15 mouse cellular contexts compared by ENCODE assay signal in genomic region chr6:31599863-31600262, GRCm38 (mm10). TPM values are rescaled to one million over a fixed set of nuclear protein-coding genes. Genes with fewer than 3 reads are reported as not detected.
DNase-seq lines count a peak whose midpoint lies in the region; ATAC-seq lines count a peak whose summit lies in the region.
"Had no signal": no experiment of that assay in that cellular context is flagged by ENCODE, and none has a peak within 500 bp of the region (broad histone marks: within the 10 kb centered on the region; RNA-seq: fewer than 3 reads in every experiment).

No protein-coding gene starts in this region.

- no peaks in the 10 kb centered on the region for H3K36me3 ChIP-seq in forebrain, embryonic 13.5 days (ENCODE audit: poor library complexity, severe bottlenecking)
- no peaks in the 10 kb centered on the region for H3K36me3 ChIP-seq in forebrain, embryonic 11.5 days (ENCODE audit: control insufficient read depth, insufficient read depth, low read length)
- H3K36me3 ChIP-seq in kidney, embryonic 14.5 days (ENCODE audit: control insufficient read depth, insufficient read depth, low read length) = no peaks in the 10 kb centered on the region
- no peaks in the 10 kb centered on the region for H3K36me3 ChIP-seq in midbrain, embryonic 13.5 days
- H3K36me3 ChIP-seq in midbrain, embryonic 15.5 days (replicated peaks) = no peaks in the 10 kb centered on the region
- H3K36me3 ChIP-seq in neural tube, embryonic 15.5 days = no peaks in the 10 kb centered on the region
- H3K36me3 ChIP-seq: midbrain, embryonic 12.5 days had no signal

- WGBS in forebrain, embryonic 13.5 days = 31% methylated on average over 3 of the region's 3 CpGs
- 40% methylated on average over 3 of the region's 3 CpGs for WGBS in forebrain, embryonic 11.5 days
- WGBS in kidney, embryonic 14.5 days = 20% methylated on average over 3 of the region's 3 CpGs
- WGBS in midbrain, embryonic 13.5 days = 30% methylated on average over 3 of the region's 3 CpGs
- WGBS in midbrain, embryonic 15.5 days = 29% methylated on average over 3 of the region's 3 CpGs
- WGBS in neural tube, embryonic 15.5 days = 14% methylated on average over 3 of the region's 3 CpGs

- no peak overlapping the region for H3K4me3 ChIP-seq in forebrain, embryonic 13.5 days
- no peak overlapping the region for H3K4me3 ChIP-seq in forebrain, embryonic 11.5 days (ENCODE audit: low read depth, low read length)
- no peak overlapping the region for H3K4me3 ChIP-seq in kidney, embryonic 14.5 days (ENCODE audit: low read length)
- no peak overlapping the region for H3K4me3 ChIP-seq in midbrain, embryonic 13.5 days (replicated peaks)
- no peak overlapping the region for H3K4me3 ChIP-seq in midbrain, embryonic 15.5 days
- H3K4me3 ChIP-seq in neural tube, embryonic 15.5 days (replicated peaks) = no peak overlapping the region
- H3K4me3 ChIP-seq: midbrain, embryonic 12.5 days had no signal

- H3K4me1 ChIP-seq in forebrain, embryonic 13.5 days = peaks cover 54% of the 10 kb centered on the region
- H3K4me1 ChIP-seq in forebrain, embryonic 11.5 days (replicated peaks; ENCODE audit: control insufficient read depth, insufficient read depth, low read length) = peaks cover 28% of the 10 kb centered on the region
- H3K4me1 ChIP-seq in kidney, embryonic 14.5 days (ENCODE audit: control insufficient read depth, insufficient read depth, low read length) = peaks cover 27% of the 10 kb centered on the region
- peaks cover 41% of the 10 kb centered on the region for H3K4me1 ChIP-seq in midbrain, embryonic 13.5 days (replicated peaks)
- H3K4me1 ChIP-seq in midbrain, embryonic 15.5 days = peaks cover 15% of the 10 kb centered on the region
- H3K4me1 ChIP-seq in neural tube, embryonic 15.5 days = peaks cover 36% of the 10 kb centered on the region

- DNase-seq in forebrain, embryonic 11.5 days (ENCODE audit: low spot score) = no peak
- DNase-seq in kidney, postnatal 10 days = no peak
- DNase-seq in adrenal gland, postnatal 36 days = no peak
- DNase-seq: adrenal gland, adult 8-10 months; B cell, adult 2 months; cerebellum, postnatal 14 days; gastrocnemius, postnatal 10 days; liver, postnatal 0 days had no signal

- H3K27me3 ChIP-seq in forebrain, embryonic 13.5 days = no peaks in the 10 kb centered on the region
- no peaks in the 10 kb centered on the region for H3K27me3 ChIP-seq in forebrain, embryonic 11.5 days (ENCODE audit: control insufficient read depth, insufficient read depth, low read length)
- no peaks in the 10 kb centered on the region for H3K27me3 ChIP-seq in kidney, embryonic 14.5 days (ENCODE audit: control insufficient read depth, insufficient read depth, low read length)
- no peaks in the 10 kb centered on the region for H3K27me3 ChIP-seq in midbrain, embryonic 13.5 days
- H3K27me3 ChIP-seq in midbrain, embryonic 15.5 days (replicated peaks) = no peaks in the 10 kb centered on the region
- no peaks in the 10 kb centered on the region for H3K27me3 ChIP-seq in neural tube, embryonic 15.5 days (replicated peaks)
- H3K27me3 ChIP-seq: midbrain, embryonic 12.5 days had no signal

- no peaks in the 10 kb centered on the region for H3K9me3 ChIP-seq in forebrain, embryonic 13.5 days (replicated peaks)
- no peaks in the 10 kb centered on the region for H3K9me3 ChIP-seq in forebrain, embryonic 11.5 days (ENCODE audit: control insufficient read depth, low read length)
- H3K9me3 ChIP-seq in kidney, embryonic 14.5 days (ENCODE audit: control insufficient read depth, low read length) = no peaks in the 10 kb centered on the region
- no peaks in the 10 kb centered on the region for H3K9me3 ChIP-seq in midbrain, embryonic 13.5 days
- no peaks in the 10 kb centered on the region for H3K9me3 ChIP-seq in midbrain, embryonic 15.5 days
- H3K9me3 ChIP-seq in neural tube, embryonic 15.5 days (replicated peaks) = no peaks in the 10 kb centered on the region
- H3K9me3 ChIP-seq: midbrain, embryonic 12.5 days had no signal

- H3K4me2 ChIP-seq in forebrain, embryonic 13.5 days = no peak overlapping the region
- no peak overlapping the region for H3K4me2 ChIP-seq in forebrain, embryonic 11.5 days (ENCODE audit: low read depth, low read length, severe bottlenecking)
- no peak overlapping the region for H3K4me2 ChIP-seq in kidney, embryonic 14.5 days (replicated peaks; ENCODE audit: low read depth, low read length)
- no peak overlapping the region for H3K4me2 ChIP-seq in midbrain, embryonic 13.5 days (replicated peaks)
- no peak overlapping the region for H3K4me2 ChIP-seq in midbrain, embryonic 15.5 days
- no peak overlapping the region for H3K4me2 ChIP-seq in neural tube, embryonic 15.5 days
- H3K4me2 ChIP-seq: midbrain, embryonic 12.5 days had no signal

- no peak for ATAC-seq in forebrain, embryonic 13.5 days
- ATAC-seq in forebrain, embryonic 11.5 days (replicated peaks; ENCODE audit: low FRiP score) = no peak
- ATAC-seq in kidney, embryonic 14.5 days (ENCODE audit: low FRiP score, low TSS enrichment) = 0 out of 2 replicates have a peak, but pooled peaks have one; percentile 49
- ATAC-seq in midbrain, embryonic 13.5 days = no peak
- no peak for ATAC-seq in midbrain, embryonic 15.5 days (replicated peaks)
- ATAC-seq in neural tube, embryonic 15.5 days (ENCODE audit: low FRiP score) = peak; percentile 45; the same call in 1 of the 2 replicates
- ATAC-seq: inflammation-experienced regulatory T-cells, adult 6 months; liver, postnatal 0 days had no signal

- H3K27ac ChIP-seq in forebrain, embryonic 13.5 days = peak overlapping the region; percentile 72
- no peak overlapping the region for H3K27ac ChIP-seq in forebrain, embryonic 11.5 days (ENCODE audit: low read depth, low read length)
- 0 out of 2 replicates have a peak overlapping the region, but pooled peaks have one; percentile 14 for H3K27ac ChIP-seq in kidney, embryonic 14.5 days (ENCODE audit: low read depth, low read length)
- 0 out of 2 replicates have a peak overlapping the region, but pooled peaks have one; percentile 26 for H3K27ac ChIP-seq in midbrain, embryonic 13.5 days
- H3K27ac ChIP-seq in midbrain, embryonic 15.5 days = no peak overlapping the region
- peak overlapping the region; percentile 28; the same call in 1 of the 2 replicates for H3K27ac ChIP-seq in neural tube, embryonic 15.5 days (replicated peaks)

- no peak overlapping the region for H3K9ac ChIP-seq in forebrain, embryonic 13.5 days
- H3K9ac ChIP-seq in forebrain, embryonic 11.5 days (ENCODE audit: low read length) = no peak overlapping the region
- H3K9ac ChIP-seq in kidney, embryonic 14.5 days (ENCODE audit: low read depth, low read length) = no peak overlapping the region
- no peak overlapping the region for H3K9ac ChIP-seq in midbrain, embryonic 13.5 days (replicated peaks)
- H3K9ac ChIP-seq in midbrain, embryonic 15.5 days = no peak overlapping the region
- H3K9ac ChIP-seq in neural tube, embryonic 15.5 days (replicated peaks) = no peak overlapping the region
- H3K9ac ChIP-seq: liver, postnatal 0 days; midbrain, embryonic 12.5 days had no signal

RNA-seq across cellular contexts. Expression of gene Podxl, which starts 36.1 kb away (rescaled TPM):
- 13.2 and 15.9 TPM in 2 replicates for polyA plus RNA-seq in forebrain, embryonic 13.5 days (2015; fragmentation: Nextera tagmentation; extraction: Ambion mirVana)
- 11.7 and 13.7 TPM in 2 replicates for polyA plus RNA-seq in forebrain, embryonic 11.5 days (2014; fragmentation: Nextera tagmentation; extraction: Ambion mirVana)
- polyA plus RNA-seq in kidney, embryonic 14.5 days (2014; fragmentation: Nextera tagmentation; extraction: Ambion mirVana) = 34.6 and 41.0 TPM in 2 replicates
- polyA plus RNA-seq in midbrain, embryonic 13.5 days (2015; fragmentation: Nextera tagmentation; extraction: Ambion mirVana) = 12.3 and 14.1 TPM in 2 replicates
- 12.0 and 12.3 TPM in 2 replicates for polyA plus RNA-seq in midbrain, embryonic 15.5 days (2015; fragmentation: Nextera tagmentation; extraction: Ambion mirVana)
- polyA plus RNA-seq in neural tube, embryonic 15.5 days (2015; fragmentation: Nextera tagmentation; extraction: Ambion mirVana) = 9.2 and 13.1 TPM in 2 replicates
- 10 to 100 TPM; 39.4 to 59.5 TPM for total RNA-seq in adrenal gland, postnatal 36 days (2021)

Comparison
In these comparisons a context has a peak if more than half of its experiments do, and no peak if none do; other contexts are left out.
1. H3K27ac ChIP-seq: peak in forebrain, embryonic 13.5 days (single experiment), kidney, embryonic 14.5 days (single experiment), midbrain, embryonic 13.5 days (single experiment) and neural tube, embryonic 15.5 days (single experiment); none in forebrain, embryonic 11.5 days (single experiment) and midbrain, embryonic 15.5 days (single experiment).
2. ATAC-seq: peak in kidney, embryonic 14.5 days (single experiment) and neural tube, embryonic 15.5 days (single experiment); none in forebrain, embryonic 13.5 days (single experiment), forebrain, embryonic 11.5 days (single experiment), midbrain, embryonic 13.5 days (single experiment) and midbrain, embryonic 15.5 days (single experiment).